Mouse (Mus musculus) embryonic facial prominence, embryonic 12.5 days (tissue): Measurements from ENCODE around the gene Rxfp1. TPM values are rescaled to one million over a fixed set of nuclear protein-coding genes. Genes with fewer than 3 reads are reported as not detected.

Experiments used
- polyA plus RNA-seq: library from polyadenylated mRNA; unstranded; fragments of >200 nt; fragmentation: Nextera tagmentation; extraction: Ambion mirVana; gene quantifications from 2 replicates; pipeline ENCODE4 v1.2.1, GENCODE M21; 2016

Gene Rxfp1
- polyA plus RNA-seq, 1 experiment from 2014 or later = 0.67 TPM

Other genes with a start within 250 kb of the Rxfp1 start
- gene Fnip2, start 170.1 kb downstream of the Rxfp1 start, polyA plus RNA-seq = 7.0 and 7.8 TPM in 2 replicates
- gene Ppid, start 146.5 kb downstream of the Rxfp1 start, polyA plus RNA-seq = 187 and 196 TPM in 2 replicates
- gene 4930579G24Rik, start 108.8 kb downstream of the Rxfp1 start, polyA plus RNA-seq = 39.8 and 40.0 TPM in 2 replicates
- 51.0 and 56.7 TPM in 2 replicates for gene Etfdh, start 108.4 kb downstream of the Rxfp1 start, polyA plus RNA-seq
- gene Tmem144, start 114.9 kb upstream of the Rxfp1 start, polyA plus RNA-seq = 2.5 and 3.2 TPM in 2 replicates
- gene Fam198b, start 146.7 kb upstream of the Rxfp1 start, polyA plus RNA-seq = 5.5 and 6.6 TPM in 2 replicates